ENCODE assay signal across 13 mouse cellular contexts in genomic region chr5:125005871-125006652, GRCm38 (mm10). TPM values are rescaled to one million over a fixed set of nuclear protein-coding genes. Genes with fewer than 3 reads are reported as not detected.
DNase-seq lines count a peak whose midpoint lies in the region; ATAC-seq lines count a peak whose summit lies in the region.
"Had no signal": no experiment of that assay in that cellular context is flagged by ENCODE, and none has a peak within 500 bp of the region (broad histone marks: within the 10 kb centered on the region; RNA-seq: fewer than 3 reads in every experiment).

No protein-coding gene starts in this region.

- H3K4me3 ChIP-seq in hindbrain, embryonic 12.5 days: no peak overlapping the region
- H3K4me3 ChIP-seq in hindbrain, embryonic 14.5 days (replicated peaks; ENCODE audit: low read length): no peak overlapping the region
- no peak overlapping the region for H3K4me3 ChIP-seq in midbrain, embryonic 13.5 days (replicated peaks)
- H3K4me3 ChIP-seq in midbrain, embryonic 16.5 days (ENCODE audit: low read depth, low read length): no peak overlapping the region
- H3K4me3 ChIP-seq in limb, embryonic 13.5 days: peak overlapping the region; percentile 65
- H3K4me3 ChIP-seq: liver, embryonic 15.5 days had no signal

- H3K4me1 ChIP-seq in hindbrain, embryonic 12.5 days: peaks cover 31% of the 10 kb centered on the region
- H3K4me1 ChIP-seq in hindbrain, embryonic 14.5 days (replicated peaks; ENCODE audit: control insufficient read depth, insufficient read depth, low read length): peaks cover 26% of the 10 kb centered on the region
- H3K4me1 ChIP-seq in midbrain, embryonic 13.5 days (replicated peaks): peaks cover 35% of the 10 kb centered on the region
- peaks cover 12% of the 10 kb centered on the region; the same call in 1 of the 2 replicates for H3K4me1 ChIP-seq in midbrain, embryonic 16.5 days (ENCODE audit: control insufficient read depth, insufficient read depth, low read length)
- peaks cover 61% of the 10 kb centered on the region for H3K4me1 ChIP-seq in limb, embryonic 13.5 days
- H3K4me1 ChIP-seq: liver, embryonic 15.5 days had no signal

- no peaks in the 10 kb centered on the region for H3K9me3 ChIP-seq in hindbrain, embryonic 12.5 days (replicated peaks)
- H3K9me3 ChIP-seq in hindbrain, embryonic 14.5 days (ENCODE audit: control insufficient read depth, low read length): 0 out of 2 replicates have a peak, but pooled peaks cover 3% of the 10 kb centered on the region
- no peaks in the 10 kb centered on the region for H3K9me3 ChIP-seq in midbrain, embryonic 13.5 days
- no peaks in the 10 kb centered on the region for H3K9me3 ChIP-seq in midbrain, embryonic 16.5 days (replicated peaks; ENCODE audit: control insufficient read depth, low read length, poor library complexity, severe bottlenecking)
- no peaks in the 10 kb centered on the region for H3K9me3 ChIP-seq in limb, embryonic 13.5 days
- H3K9me3 ChIP-seq: liver, embryonic 15.5 days had no signal

- H3K9ac ChIP-seq in hindbrain, embryonic 12.5 days: peak overlapping the region; percentile 13; the same call in 1 of the 2 replicates
- H3K9ac ChIP-seq in hindbrain, embryonic 14.5 days: no peak overlapping the region
- H3K9ac ChIP-seq in midbrain, embryonic 13.5 days (replicated peaks): no peak overlapping the region
- H3K9ac ChIP-seq in midbrain, embryonic 16.5 days (ENCODE audit: low read depth, low read length): no peak overlapping the region
- peak overlapping the region; percentile 43; the same call in 1 of the 2 replicates for H3K9ac ChIP-seq in limb, embryonic 13.5 days
- H3K9ac ChIP-seq: liver, embryonic 15.5 days had no signal

- H3K27ac ChIP-seq in hindbrain, embryonic 12.5 days: no peak overlapping the region
- no peak overlapping the region for H3K27ac ChIP-seq in hindbrain, embryonic 14.5 days
- H3K27ac ChIP-seq in midbrain, embryonic 13.5 days: no peak overlapping the region
- no peak overlapping the region for H3K27ac ChIP-seq in midbrain, embryonic 16.5 days (ENCODE audit: low read length)
- peak overlapping the region; percentile 77; the same call in 1 of the 2 replicates for H3K27ac ChIP-seq in limb, embryonic 13.5 days
- H3K27ac ChIP-seq: liver, embryonic 15.5 days had no signal

- ATAC-seq in hindbrain, embryonic 12.5 days (ENCODE audit: low FRiP score): no peak
- ATAC-seq in hindbrain, embryonic 14.5 days (ENCODE audit: low FRiP score): no peak; the same call in 1 of the 2 replicates
- ATAC-seq in midbrain, embryonic 13.5 days: peak; percentile 13; the same call in 1 of the 2 replicates
- no peak for ATAC-seq in midbrain, embryonic 16.5 days
- ATAC-seq in limb, embryonic 13.5 days (ENCODE audit: low FRiP score, low read depth): peak; percentile 45; the same call in 1 of the 2 replicates

- peak; percentile 42 to 57 for DNase-seq in cerebellum, postnatal 14 days
- no peak for DNase-seq in cerebellum, adult 9-11 months
- DNase-seq in hindbrain, embryonic 14.5 days (ENCODE audit: low spot score): no peak
- DNase-seq in gastrocnemius, postnatal 25 days: no peak
- DNase-seq: adrenal gland, adult 2 months; cerebellum, adult 8-10 months had no signal

- peak overlapping the region; percentile 58 for H3K4me2 ChIP-seq in hindbrain, embryonic 12.5 days (replicated peaks)
- no peak overlapping the region for H3K4me2 ChIP-seq in hindbrain, embryonic 14.5 days (replicated peaks)
- H3K4me2 ChIP-seq in midbrain, embryonic 13.5 days (replicated peaks): no peak overlapping the region
- H3K4me2 ChIP-seq in midbrain, embryonic 16.5 days (ENCODE audit: low read length): no peak overlapping the region
- peak overlapping the region; percentile 79 for H3K4me2 ChIP-seq in limb, embryonic 13.5 days (replicated peaks)
- H3K4me2 ChIP-seq: liver, embryonic 15.5 days had no signal

- WGBS in hindbrain, embryonic 12.5 days: 68% methylated on average over 9 of the region's 9 CpGs
- 58% methylated on average over 9 of the region's 9 CpGs for WGBS in hindbrain, embryonic 14.5 days
- 77% methylated on average over 9 of the region's 9 CpGs for WGBS in midbrain, embryonic 13.5 days
- 73% methylated on average over 9 of the region's 9 CpGs for WGBS in midbrain, embryonic 16.5 days
- 49% methylated on average over 9 of the region's 9 CpGs for whole genome bisulfite sequencing in limb, embryonic 13.5 days

- peaks cover 13% of the 10 kb centered on the region for H3K36me3 ChIP-seq in hindbrain, embryonic 12.5 days
- peaks cover 12% of the 10 kb centered on the region; the same call in 1 of the 2 replicates for H3K36me3 ChIP-seq in hindbrain, embryonic 14.5 days (replicated peaks; ENCODE audit: control insufficient read depth, insufficient read depth)
- H3K36me3 ChIP-seq in midbrain, embryonic 13.5 days: peaks cover 5% of the 10 kb centered on the region; the same call in 1 of the 2 replicates
- H3K36me3 ChIP-seq in midbrain, embryonic 16.5 days (ENCODE audit: control insufficient read depth, insufficient read depth, low read length): no peaks in the 10 kb centered on the region
- H3K36me3 ChIP-seq in limb, embryonic 13.5 days: peaks cover 26% of the 10 kb centered on the region
- H3K36me3 ChIP-seq: liver, embryonic 15.5 days had no signal

- H3K27me3 ChIP-seq in hindbrain, embryonic 12.5 days: peaks cover 26% of the 10 kb centered on the region
- H3K27me3 ChIP-seq in hindbrain, embryonic 14.5 days (ENCODE audit: control insufficient read depth, insufficient read depth, low read length): peaks cover 13% of the 10 kb centered on the region
- peaks cover 28% of the 10 kb centered on the region for H3K27me3 ChIP-seq in midbrain, embryonic 13.5 days
- peaks cover 11% of the 10 kb centered on the region for H3K27me3 ChIP-seq in midbrain, embryonic 16.5 days (ENCODE audit: control insufficient read depth, insufficient read depth, low read depth, low read length)
- peaks cover 28% of the 10 kb centered on the region for H3K27me3 ChIP-seq in limb, embryonic 13.5 days

RNA-seq across cellular contexts. Expression of gene Rflna, which starts 3.0 kb away (rescaled TPM):
- 25.0 and 34.1 TPM in 2 replicates for polyA plus RNA-seq in hindbrain, embryonic 12.5 days (2016; fragmentation: Nextera tagmentation; extraction: Ambion mirVana)
- 5.8 and 6.4 TPM in 2 replicates for polyA plus RNA-seq in hindbrain, embryonic 14.5 days (2014; fragmentation: Nextera tagmentation; extraction: Ambion mirVana)
- polyA plus RNA-seq in midbrain, embryonic 13.5 days (2015; fragmentation: Nextera tagmentation; extraction: Ambion mirVana): 4.9 and 5.1 TPM in 2 replicates
- 4.9 and 7.1 TPM in 2 replicates for polyA plus RNA-seq in midbrain, embryonic 16.5 days (2015; fragmentation: Nextera tagmentation; extraction: Ambion mirVana)
- polyA plus RNA-seq in limb, embryonic 13.5 days (2015; fragmentation: Nextera tagmentation; extraction: Ambion mirVana): 62.2 and 64.5 TPM in 2 replicates
- total RNA-seq in gastrocnemius, postnatal 25 days (2021): under 1 TPM; 0.33 to 0.43 TPM
- total RNA-seq: granulocyte monocyte progenitor cell, adult 5-6 weeks; MEL had no signal

Comparison
In these comparisons a context has a peak if more than half of its experiments do, and no peak if none do; other contexts are left out.
1. DNase-seq: peak in cerebellum, postnatal 14 days (2 of 2); none in cerebellum, adult 9-11 months (single experiment), hindbrain, embryonic 14.5 days (single experiment) and gastrocnemius, postnatal 25 days (single experiment).
2. ATAC-seq: peak in midbrain, embryonic 13.5 days (single experiment) and limb, embryonic 13.5 days (single experiment); none in hindbrain, embryonic 12.5 days (single experiment), hindbrain, embryonic 14.5 days (single experiment) and midbrain, embryonic 16.5 days (single experiment).
3. H3K4me2 ChIP-seq: peak in hindbrain, embryonic 12.5 days (single experiment) and limb, embryonic 13.5 days (single experiment); none in hindbrain, embryonic 14.5 days (single experiment), midbrain, embryonic 13.5 days (single experiment) and midbrain, embryonic 16.5 days (single experiment).
4. H3K9ac ChIP-seq: peak in hindbrain, embryonic 12.5 days (single experiment) and limb, embryonic 13.5 days (single experiment); none in hindbrain, embryonic 14.5 days (single experiment), midbrain, embryonic 13.5 days (single experiment) and midbrain, embryonic 16.5 days (single experiment).